Mouse (Mus musculus) adrenal gland, adult 18-20 months (tissue): ENCODE measurements around the gene Ccdc130. TPM values are rescaled to one million over a fixed set of nuclear protein-coding genes. Genes with fewer than 3 reads are reported as not detected.

Source experiments
- microRNA-seq, 2 experiments: library from miRNA; unstranded; fragments of <30 nt; microRNA quantifications; one replicate each; pipeline ENCODE4 v1.2.0; 2021; ENCODE audit warnings: borderline number of aligned reads in 2 of 2
- total RNA-seq, 2 experiments: library from RNA; stranded (reverse); gene quantifications; 1 replicate in 1 of 2; 2 replicates in 1 of 2; pipeline ENCODE4 v1.2.3; 2021

The Ccdc130 gene
- total RNA-seq, 2 experiments from 2014 or later: 18.7 to 19.4 TPM

Small RNAs within 50 kb of the gene (microRNA-seq; reads per million reads assigned to microRNA genes)
- gene Mir23a: 28,339 to 48,415 reads per million in 2 experiments
- gene Mir24-2: 0 reads per million in 2 experiments
- gene Mir27a: 1,299 to 1,341 reads per million in 2 experiments
- 0 reads per million in 2 experiments for gene Mir3074-2

Other genes with a start within 250 kb of the Ccdc130 start
- under 1 TPM; 0.33 to 0.38 TPM for gene Palm3, start 248.9 kb downstream of the Ccdc130 start, total RNA-seq
- gene Il27ra, start 227.8 kb downstream of the Ccdc130 start, total RNA-seq: 1 to 10 TPM; 1.7 to 1.9 TPM
- gene Rln3, start 225.4 kb downstream of the Ccdc130 start, total RNA-seq: not detected
- gene Gm10643, start 205.2 kb downstream of the Ccdc130 start, total RNA-seq: 1 to 10 TPM; 2.5 to 2.6 TPM
- 10 to 100 TPM; 17.1 to 20.3 TPM for gene Rfx1, start 203.5 kb downstream of the Ccdc130 start, total RNA-seq
- 10 to 100 TPM; 13.2 to 16.1 TPM for gene Dcaf15, start 165.6 kb downstream of the Ccdc130 start, total RNA-seq
- under 1 TPM; 0.33 to 0.35 TPM for gene Podnl1, start 144.4 kb downstream of the Ccdc130 start, total RNA-seq
- 10 to 100 TPM; 26.5 to 30.5 TPM for gene Cc2d1a, start 122.4 kb downstream of the Ccdc130 start, total RNA-seq
- under 1 TPM in 1 of 2 experiments, not detected in 1; 0.38 TPM for gene 4930432K21Rik, start 122.4 kb downstream of the Ccdc130 start, total RNA-seq
- under 1 TPM in 1 of 2 experiments, not detected in 1; 0.61 TPM for gene Nanos3, start 85.2 kb downstream of the Ccdc130 start, total RNA-seq
- 10 to 100 TPM; 36.4 to 56.0 TPM for gene Zswim4, start 33.3 kb downstream of the Ccdc130 start, total RNA-seq
- 100 to 1,000 TPM; 292 to 304 TPM for gene D8Ertd738e, start 20.7 kb downstream of the Ccdc130 start, total RNA-seq
- 10 to 100 TPM; 26.2 to 33.4 TPM for gene Mri1, start 13.1 kb downstream of the Ccdc130 start, total RNA-seq
- 1 to 10 TPM; 3.9 to 9.6 TPM for gene Cacna1a, start 118.1 kb upstream of the Ccdc130 start, total RNA-seq